Mouse (Mus musculus): ENCODE measurements around the gene Hspb1. TPM values are rescaled to one million over a fixed set of nuclear protein-coding genes. Genes with fewer than 3 reads are reported as not detected.

Gene Hspb1
- polyA plus RNA-seq, 1 experiment from 2014 or later, result 10.7 TPM

- Histone ChIP-seq H3K4me3 (replicated peaks) (peak overlapping the region; percentile 48), H3K9me3 (no peaks in the 10 kb centered on the region), H3K4me1 (peaks cover 20% of the 10 kb centered on the region), H3K4me2 (peak overlapping the region; percentile 92), H3K27me3 (peaks cover 92% of the 10 kb centered on the region), H3K9ac (peak overlapping the region; percentile 70), H3K36me3 (replicated peaks) (no peaks in the 10 kb centered on the region), H3K27ac (no peak overlapping the region)
- under 1% methylated on average over 83 of the region's 89 CpGs for WGBS
- peak; percentile 52 for ATAC-seq (ENCODE audit: low FRiP score)
These were observed 19.8 kb upstream of the Hspb1 start for GRCm38 (mm10) chr5:135867637-135868593.

- no peaks in the 10 kb centered on the region for H3K9me3 ChIP-seq
- H3K9ac ChIP-seq, result no peak overlapping the region
- H3K27ac ChIP-seq, result no peak overlapping the region
- H3K4me3 ChIP-seq (replicated peaks), result peak overlapping the region; percentile 48
- no peaks in the 10 kb centered on the region for H3K36me3 ChIP-seq (replicated peaks)
- peak overlapping the region; percentile 92 for H3K4me2 ChIP-seq
- WGBS, result 1% methylated on average over 27 of the region's 27 CpGs
- ATAC-seq (ENCODE audit: low FRiP score), result 0 out of 2 replicates have a peak, but pooled peaks have one; percentile 30
- H3K4me1 ChIP-seq, result peaks cover 24% of the 10 kb centered on the region
- H3K27me3 ChIP-seq, result peaks cover 93% of the 10 kb centered on the region
These were observed 19.1 kb upstream of the Hspb1 start for GRCm38 (mm10) chr5:135868653-135869052.

- Histone ChIP-seq H3K9ac (no peak overlapping the region), H3K36me3 (replicated peaks) (no peaks in the 10 kb centered on the region), H3K4me3 (replicated peaks) (no peak overlapping the region), H3K27me3 (peaks cover 90% of the 10 kb centered on the region), H3K9me3 (no peaks in the 10 kb centered on the region), H3K4me2 (no peak overlapping the region), H3K4me1 (peaks cover 24% of the 10 kb centered on the region), H3K27ac (no peak overlapping the region)
- ATAC-seq (ENCODE audit: low FRiP score), result no peak
- 63% methylated on average over 14 of the region's 14 CpGs for WGBS
These were observed 17.9 kb upstream of the Hspb1 start for GRCm38 (mm10) chr5:135869661-135870423.

GRCm38 (mm10) chr5:135870505-135870904 is 17.2 kb upstream of the Hspb1 start:
- WGBS, result 92% methylated on average over 5 of the region's 5 CpGs
- H3K36me3 ChIP-seq (replicated peaks), result no peaks in the 10 kb centered on the region
- H3K27me3 ChIP-seq, result peaks cover 87% of the 10 kb centered on the region
- H3K27ac ChIP-seq, result no peak overlapping the region
- H3K9ac ChIP-seq, result no peak overlapping the region
- H3K4me1 ChIP-seq, result peaks cover 24% of the 10 kb centered on the region
- ATAC-seq (ENCODE audit: low FRiP score), result no peak
- no peaks in the 10 kb centered on the region for H3K9me3 ChIP-seq
- no peak overlapping the region for H3K4me2 ChIP-seq
- no peak overlapping the region for H3K4me3 ChIP-seq (replicated peaks)

GRCm38 (mm10) chr5:135872996-135873395 is 14.7 kb upstream of the Hspb1 start:
- no peak overlapping the region for H3K27ac ChIP-seq

DNA sequence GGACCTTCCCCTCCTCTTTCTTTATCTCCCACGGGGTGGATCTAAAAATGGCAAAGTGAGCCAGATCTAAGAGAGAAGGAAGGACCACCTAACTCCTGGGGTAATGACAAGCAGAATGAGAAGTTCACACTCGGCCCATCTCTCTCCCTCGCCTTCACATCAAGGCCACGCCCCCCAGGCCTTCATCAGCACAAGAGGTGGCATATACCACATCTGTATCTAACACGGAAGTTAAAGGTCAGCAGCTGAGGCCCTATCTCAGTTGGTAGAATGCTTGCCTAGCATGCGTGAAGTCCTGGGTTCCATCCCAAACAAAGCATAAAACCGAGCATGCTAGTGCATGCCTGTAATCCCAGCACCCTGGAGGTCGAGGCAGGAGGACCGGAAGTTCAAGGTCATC is 14.0 kb upstream of the Hspb1 start:
- H3K27ac ChIP-seq, result no peak overlapping the region
- 67% methylated on average over 9 of the region's 9 CpGs for WGBS
- no peaks in the 10 kb centered on the region for H3K36me3 ChIP-seq (replicated peaks)
- H3K9ac ChIP-seq, result no peak overlapping the region
- ATAC-seq (ENCODE audit: low FRiP score), result no peak
- H3K4me2 ChIP-seq, result no peak overlapping the region
- H3K9me3 ChIP-seq, result no peaks in the 10 kb centered on the region
- H3K27me3 ChIP-seq, result peaks cover 59% of the 10 kb centered on the region
- no peak overlapping the region for H3K4me3 ChIP-seq (replicated peaks)
- H3K4me1 ChIP-seq, result peaks cover 21% of the 10 kb centered on the region

More at GRCm38 (mm10) chr5:135872996-135873395, 14.7 kb upstream of the Hspb1 start:
- 12% methylated on average over 16 of the region's 16 CpGs for WGBS
- no peak overlapping the region for H3K4me2 ChIP-seq
- peaks cover 25% of the 10 kb centered on the region for H3K4me1 ChIP-seq
- no peak for ATAC-seq (ENCODE audit: low FRiP score)
- no peak overlapping the region for H3K4me3 ChIP-seq (replicated peaks)
- no peaks in the 10 kb centered on the region for H3K36me3 ChIP-seq (replicated peaks)
- no peak overlapping the region for H3K9ac ChIP-seq
- H3K27me3 ChIP-seq, result peaks cover 66% of the 10 kb centered on the region
- no peaks in the 10 kb centered on the region for H3K9me3 ChIP-seq

DNA sequence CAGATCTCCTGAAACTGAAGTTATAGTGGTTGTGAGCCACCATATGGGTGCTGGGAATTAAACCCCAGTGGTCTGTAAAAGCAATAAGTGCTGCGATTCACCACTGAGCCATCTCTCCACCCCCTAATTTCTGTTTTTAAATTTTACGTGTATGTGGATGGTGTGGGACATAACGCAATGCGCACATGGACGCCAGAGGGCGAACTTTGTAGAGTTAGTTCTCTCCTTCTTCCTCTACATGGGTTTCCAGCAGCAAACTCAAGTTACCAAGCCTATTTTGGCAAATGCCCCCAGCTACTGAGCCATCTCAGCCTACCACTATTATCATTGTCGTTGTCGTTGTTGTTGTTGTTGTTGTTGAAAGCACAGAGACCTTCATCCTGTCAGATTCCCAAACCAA is 10.5 kb upstream of the Hspb1 start:
- H3K9me3 ChIP-seq, result no peaks in the 10 kb centered on the region
- H3K4me1 ChIP-seq, result peaks cover 23% of the 10 kb centered on the region
- H3K4me3 ChIP-seq (replicated peaks), result peak overlapping the region; percentile 36; the same call in 1 of the 2 replicates
- no peak overlapping the region for H3K27ac ChIP-seq
- peak overlapping the region; percentile 58 for H3K4me2 ChIP-seq
- H3K36me3 ChIP-seq (replicated peaks), result no peaks in the 10 kb centered on the region
- no peak overlapping the region for H3K9ac ChIP-seq
- peaks cover 29% of the 10 kb centered on the region for H3K27me3 ChIP-seq
- WGBS, result 25% methylated on average over 8 of the region's 8 CpGs
- no peak for ATAC-seq (ENCODE audit: low FRiP score)

DNA sequence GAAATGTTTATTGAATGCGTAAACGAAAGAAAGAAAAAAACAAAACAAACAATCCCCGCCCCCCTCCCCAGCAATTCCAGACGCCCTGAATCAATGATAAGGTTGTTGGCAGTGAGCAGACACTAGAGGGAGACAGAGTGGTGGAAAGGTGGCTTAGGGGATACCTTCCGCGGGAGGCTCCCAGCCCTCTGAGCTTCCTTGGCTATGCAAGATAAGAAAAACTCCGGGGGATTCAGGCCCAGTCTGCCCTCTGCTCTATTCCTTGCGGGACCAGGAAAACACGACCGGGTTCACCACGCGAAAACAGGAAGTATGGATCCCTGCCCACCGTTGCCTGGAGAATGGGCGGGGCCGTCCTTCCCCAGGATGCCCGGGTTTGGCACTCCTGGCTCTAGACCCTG is 9.9 kb upstream of the Hspb1 start:
- Histone ChIP-seq H3K4me2 (peak overlapping the region; percentile 58), H3K4me3 (replicated peaks) (peak overlapping the region; percentile 36), H3K4me1 (peaks cover 22% of the 10 kb centered on the region), H3K9ac (peak overlapping the region; percentile 51; the same call in 1 of the 2 replicates), H3K9me3 (no peaks in the 10 kb centered on the region), H3K27me3 (peaks cover 24% of the 10 kb centered on the region), H3K36me3 (replicated peaks) (no peaks in the 10 kb centered on the region), H3K27ac (no peak overlapping the region)
- WGBS, result under 1% methylated on average over 16 of the region's 16 CpGs
- peak; percentile 62; the same call in 1 of the 2 replicates for ATAC-seq (ENCODE audit: low FRiP score)

DNA sequence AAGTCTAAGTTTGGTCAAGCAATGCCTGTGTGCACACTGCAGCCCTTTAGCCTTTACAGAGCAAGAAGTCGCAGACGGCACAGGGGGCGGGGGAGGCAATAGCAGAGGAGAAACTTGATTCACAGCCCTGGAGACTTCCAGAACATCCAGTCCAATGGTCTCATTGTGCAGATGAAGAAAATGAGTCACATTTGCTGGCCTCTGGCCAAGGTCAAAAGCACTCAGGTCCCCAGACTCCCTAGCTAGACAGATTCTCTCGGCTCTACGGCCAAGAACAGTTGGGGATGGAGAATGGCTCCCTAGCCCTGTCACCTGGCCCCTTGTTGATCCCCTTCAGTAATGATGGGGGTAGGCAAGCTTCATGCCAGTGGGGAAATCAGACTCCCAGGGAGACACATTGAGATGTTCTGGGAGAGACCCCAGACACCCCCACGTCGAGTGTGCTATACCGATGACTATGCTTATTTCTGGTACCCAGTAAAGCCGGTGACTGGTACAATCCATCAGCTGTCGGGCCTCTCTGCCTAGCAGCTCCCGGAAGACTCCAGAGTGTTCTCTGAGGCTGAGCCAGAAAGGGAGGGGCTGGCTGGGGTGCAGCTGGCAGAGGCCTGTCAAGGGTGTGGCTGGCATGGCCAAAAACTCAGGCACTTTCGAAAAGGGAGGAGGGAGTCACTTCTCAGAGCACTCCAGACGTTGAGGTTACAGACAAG is 8.1 kb upstream of the Hspb1 start:
- no peak overlapping the region for H3K4me2 ChIP-seq
- no peaks in the 10 kb centered on the region for H3K9me3 ChIP-seq
- H3K27me3 ChIP-seq, result peaks cover 8% of the 10 kb centered on the region
- H3K9ac ChIP-seq, result no peak overlapping the region
- peaks cover 17% of the 10 kb centered on the region for H3K4me1 ChIP-seq
- H3K27ac ChIP-seq, result no peak overlapping the region
- ATAC-seq (ENCODE audit: low FRiP score), result no peak
- no peak overlapping the region for H3K4me3 ChIP-seq (replicated peaks)
- 66% methylated on average over 13 of the region's 13 CpGs for WGBS
- H3K36me3 ChIP-seq (replicated peaks), result no peaks in the 10 kb centered on the region

- peaks cover 18% of the 10 kb centered on the region for H3K4me1 ChIP-seq
- ATAC-seq (ENCODE audit: low FRiP score), result no peak
- H3K9me3 ChIP-seq, result no peaks in the 10 kb centered on the region
- no peak overlapping the region for H3K4me2 ChIP-seq
- peaks cover 38% of the 10 kb centered on the region for H3K27me3 ChIP-seq
- H3K36me3 ChIP-seq (replicated peaks), result no peaks in the 10 kb centered on the region
- no peak overlapping the region for H3K4me3 ChIP-seq (replicated peaks)
- WGBS, result 70% methylated on average over 6 of the region's 6 CpGs
- H3K27ac ChIP-seq, result no peak overlapping the region
- no peak overlapping the region for H3K9ac ChIP-seq
These were observed 3.1 kb upstream of the Hspb1 start for GRCm38 (mm10) chr5:135884641-135885040.

GRCm38 (mm10) chr5:135888405-135889215 is 891 bp downstream of the Hspb1 start:
- H3K4me1 ChIP-seq, result peaks cover 14% of the 10 kb centered on the region
- no peak overlapping the region for H3K27ac ChIP-seq
- peak overlapping the region; percentile 27; the same call in 1 of the 2 replicates for H3K4me2 ChIP-seq
- H3K27me3 ChIP-seq, result peaks cover 62% of the 10 kb centered on the region
- no peaks in the 10 kb centered on the region for H3K36me3 ChIP-seq (replicated peaks)
- WGBS, result 5% methylated on average over 30 of the region's 30 CpGs
- H3K4me3 ChIP-seq (replicated peaks), result peak overlapping the region; percentile 16; the same call in 1 of the 2 replicates
- no peak for ATAC-seq (ENCODE audit: low FRiP score)
- no peak overlapping the region for H3K9ac ChIP-seq
- no peaks in the 10 kb centered on the region for H3K9me3 ChIP-seq
